Mouse (Mus musculus) megakaryocyte, embryonic 14.5 days (primary cell): ENCODE measurements around the gene Vtn.

ENCODE experiments used
- FLI1 ChIP-seq: IDR thresholded peaks from 2 replicates; pipeline ENCODE4 v1.6.1; 2012; ENCODE audit warnings: low read length, inconsistent platforms, mixed read lengths
- GATA1 ChIP-seq: IDR thresholded peaks from 3 replicates; pipeline ENCODE4 v1.6.1; 2012; ENCODE audit warnings: mixed read lengths, low read length, inconsistent platforms, borderline replicate concordance

- no peak for TF ChIP-seq GATA1
- no peak for TF ChIP-seq FLI1
These were observed 36.2 kb upstream of the Vtn start for GRCm38 (mm10) chr11:78462669-78463068.
